Mouse (Mus musculus) ES-E14 (cell line): ENCODE measurements around the gene Aagab.

Experiments
- HCFC1 ChIP-seq: IDR thresholded peaks from 2 replicates; pipeline ENCODE4 v1.6.1; 2012; ENCODE audit warnings: low read length, inconsistent platforms, borderline replicate concordance; ENCODE audit not compliant: insufficient read depth
- MAFK ChIP-seq: IDR thresholded peaks from 2 replicates; pipeline ENCODE4 v1.6.1; 2014; ENCODE audit warnings: mild to moderate bottlenecking, low read depth, low read length, inconsistent platforms; ENCODE audit not compliant: insufficient read depth
- ZC3H11A ChIP-seq: IDR thresholded peaks from 2 replicates; pipeline ENCODE4 v1.6.1; 2012; ENCODE audit warnings: low read depth, mild to moderate bottlenecking, inconsistent platforms, low read length, borderline replicate concordance
- ZNF384 ChIP-seq: IDR thresholded peaks from 2 replicates; pipeline ENCODE4 v1.6.1; 2012; ENCODE audit warnings: low read depth, low read length, inconsistent platforms

DNA sequence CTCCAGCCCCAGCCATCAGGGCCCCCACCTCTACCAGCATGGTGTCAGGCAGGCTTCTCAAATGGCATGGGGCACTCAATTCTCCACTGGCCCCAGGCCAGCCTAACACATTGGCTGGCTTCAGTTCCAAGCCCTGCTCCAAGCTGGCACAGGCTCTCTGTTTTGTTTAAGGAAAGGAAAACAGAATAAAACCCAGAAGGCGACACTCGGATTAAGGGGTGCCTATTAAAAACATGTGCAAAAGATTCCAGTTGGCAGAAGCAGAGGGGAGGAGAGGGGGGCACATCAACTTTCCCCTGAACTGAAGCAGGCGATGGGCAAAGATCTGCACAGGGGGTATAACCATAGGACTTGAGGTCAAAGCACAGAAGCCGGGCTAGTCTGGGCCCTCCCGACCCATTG, 56.5 kb downstream of the Aagab start:
- TF ChIP-seq ZNF384 = no peak
- TF ChIP-seq ZC3H11A = no peak
- TF ChIP-seq MAFK = no peak
- no peak for TF ChIP-seq HCFC1
